Mouse (Mus musculus) forebrain, postnatal 0 days (tissue): ENCODE data around the gene Scn8a. TPM values are rescaled to one million over a fixed set of nuclear protein-coding genes. Genes with fewer than 3 reads are reported as not detected.

ENCODE experiments used
- ATAC-seq: fragments of 200-750 bp; cut with Nextera tagmentation; 2 replicates; pipeline ENCODE4 v1.8.0; 2017; ENCODE audit warnings: mild to moderate bottlenecking, moderate library complexity
- DNase-seq: peaks from one replicate; pipeline ENCODE4 v3.0.0-alpha.2; 2015
- H3K27ac ChIP-seq: fragments of 300-500 bp; sonication (generic); 2 replicates; pipeline ENCODE4 v1.5.1; 2014; ENCODE audit warnings: low read depth, mild to moderate bottlenecking, antibody characterized with exemption, low read length, moderate library complexity, mixed read lengths
- H3K27me3 ChIP-seq: fragments of 300-500 bp; sonication (generic); 2 replicates; pipeline ENCODE4 v1.6.1; 2014; ENCODE audit warnings: mild to moderate bottlenecking, low read length, mixed read lengths; ENCODE audit not compliant: insufficient read depth
- H3K36me3 ChIP-seq: fragments of 300-500 bp; sonication (generic); 2 replicates; pipeline ENCODE4 v1.6.1; 2014; ENCODE audit warnings: mild to moderate bottlenecking, moderate library complexity; ENCODE audit not compliant: insufficient read depth
- H3K4me1 ChIP-seq: fragments of 300-500 bp; sonication (generic); 2 replicates; pipeline ENCODE4 v1.6.1; 2014; ENCODE audit warnings: antibody characterized with exemption; ENCODE audit not compliant: insufficient read depth
- H3K4me2 ChIP-seq: fragments of 300-500 bp; sonication (generic); 2 replicates; pipeline ENCODE4 v1.6.1; 2014; ENCODE audit warnings: low read depth, mild to moderate bottlenecking, moderate library complexity
- H3K4me3 ChIP-seq: fragments of 300-500 bp; sonication (generic); 2 replicates; pipeline ENCODE4 v1.5.1; 2014; ENCODE audit warnings: low read depth, low read length, mixed read lengths
- H3K9ac ChIP-seq: fragments of 300-500 bp; sonication (generic); 2 replicates; pipeline ENCODE4 v1.6.1; 2014; ENCODE audit warnings: mild to moderate bottlenecking
- H3K9me3 ChIP-seq: fragments of 300-500 bp; sonication (generic); 2 replicates; pipeline ENCODE4 v1.6.1; 2016; ENCODE audit warnings: low read length
- CTCF ChIP-seq: sonication (generic); IDR thresholded peaks from 2 replicates; pipeline ENCODE4 v1.5.1; 2016; ENCODE audit warnings: antibody characterized with exemption, control low read depth, low read depth
- WGBS: fragments of 180-500 bp; shearing (Covaris S2); extraction: QIAGEN DNeasy Blood & Tissue Kit; methylation state at CpG from one replicate; pipeline ENCODE4 v1.1.7; 2014; 5-methylcytosine and 5-hydroxymethylcytosine counted together
- polyA plus RNA-seq: library from polyadenylated mRNA; unstranded; fragments of >200 nt; fragmentation: Nextera tagmentation; extraction: Ambion mirVana; gene quantifications from 2 replicates; pipeline ENCODE4 v1.2.1, GENCODE M21; 2015
- total RNA-seq: library from RNA; depleted of rRNA; stranded (reverse); fragments of >200 nt; gene quantifications from 2 replicates; pipeline ENCODE4 v1.2.3, GENCODE M21; 2014

Scn8a gene
- total and polyA plus RNA-seq, 2 experiments from 2014 or later = 15.5 to 26.9 TPM

DNA sequence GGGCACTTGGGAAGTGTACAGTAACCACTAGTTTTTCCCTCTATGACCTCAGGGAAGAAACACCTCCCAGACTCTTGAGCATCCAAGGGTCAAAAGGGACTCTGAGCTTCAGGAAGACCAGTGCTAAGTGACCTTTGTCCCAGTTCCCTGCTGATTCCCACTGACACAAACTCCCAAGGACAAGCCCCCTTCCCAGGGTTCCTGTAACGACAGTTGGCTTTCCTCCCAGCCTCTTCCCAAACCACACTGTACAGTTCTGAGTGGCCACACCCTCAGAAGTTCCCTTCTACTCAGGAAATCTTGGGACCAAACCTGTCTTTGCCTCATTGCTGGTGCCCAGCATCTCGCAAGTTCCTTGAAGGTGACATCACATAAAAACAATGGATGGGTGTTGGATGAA is 203.1 kb downstream of the Scn8a start:
- Histone ChIP-seq H3K9me3 (no peaks in the 10 kb centered on the region), H3K27me3 (peaks cover 16% of the 10 kb centered on the region), H3K27ac (no peak overlapping the region), H3K4me2 (no peak overlapping the region), H3K36me3 (no peaks in the 10 kb centered on the region), H3K4me3 (no peak overlapping the region), H3K4me1 (0 out of 2 replicates have a peak, but pooled peaks cover 3% of the 10 kb centered on the region), H3K9ac (no peak overlapping the region)
- WGBS = 69% methylated on average over 2 of the region's 2 CpGs
- no peak for DNase-seq
- no peak for TF ChIP-seq CTCF
- no peak for ATAC-seq

DNA sequence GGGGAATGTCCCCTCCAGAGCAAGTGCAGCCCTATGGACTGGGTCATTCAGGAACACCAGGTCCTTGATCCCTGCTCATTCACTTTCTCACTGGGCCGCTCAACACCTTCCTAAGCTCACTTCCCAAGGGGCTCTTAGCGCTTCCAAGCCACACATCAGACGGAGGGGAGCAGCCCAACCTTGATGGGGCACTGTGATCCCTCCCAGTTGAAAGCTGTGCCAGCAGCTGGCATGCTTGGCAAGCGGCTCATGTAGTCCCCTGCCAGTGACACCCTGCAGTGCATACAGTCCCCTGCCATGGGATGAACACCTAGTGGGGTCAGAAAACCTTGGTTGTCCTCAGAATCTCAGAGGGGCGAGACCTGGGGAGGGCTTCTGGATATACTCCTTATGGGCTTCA is 204.4 kb downstream of the Scn8a start:
- WGBS = 61% methylated on average over 5 of the region's 5 CpGs
- H3K4me1 ChIP-seq = 0 out of 2 replicates have a peak, but pooled peaks cover 3% of the 10 kb centered on the region
- peaks cover 21% of the 10 kb centered on the region for H3K27me3 ChIP-seq
- no peak for ATAC-seq
- H3K36me3 ChIP-seq = no peaks in the 10 kb centered on the region
- H3K27ac ChIP-seq = no peak overlapping the region
- no peak overlapping the region for H3K4me3 ChIP-seq
- TF ChIP-seq CTCF = no peak
- peak; percentile 18 for DNase-seq
- no peaks in the 10 kb centered on the region for H3K9me3 ChIP-seq
- H3K9ac ChIP-seq = no peak overlapping the region
- H3K4me2 ChIP-seq = no peak overlapping the region

DNA sequence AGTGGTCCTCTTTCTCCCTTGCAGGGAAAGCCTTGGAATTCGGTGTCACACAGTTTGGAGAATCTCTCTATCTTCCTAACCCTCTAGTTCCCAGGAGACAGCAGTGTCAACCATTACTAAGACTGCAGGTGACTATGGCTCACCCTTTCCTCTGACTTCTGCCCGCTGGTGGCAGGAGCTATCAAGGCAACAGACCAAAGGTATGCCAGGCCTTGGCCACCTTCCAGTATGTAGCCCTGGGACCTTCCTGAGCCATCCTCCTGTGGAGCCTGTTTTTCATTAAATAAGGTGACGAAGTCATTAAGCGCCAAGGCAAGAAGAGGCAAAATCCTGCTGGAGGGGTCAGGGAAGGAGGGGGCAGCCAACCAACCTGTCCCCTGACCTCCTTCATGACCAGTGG is 205.5 kb downstream of the Scn8a start:
- ATAC-seq = no peak
- H3K9me3 ChIP-seq = no peaks in the 10 kb centered on the region
- 79% methylated on average over 4 of the region's 4 CpGs for WGBS
- H3K27ac ChIP-seq = no peak overlapping the region
- H3K4me1 ChIP-seq = 0 out of 2 replicates have a peak, but pooled peaks cover 3% of the 10 kb centered on the region
- peaks cover 21% of the 10 kb centered on the region for H3K27me3 ChIP-seq
- no peak overlapping the region for H3K4me2 ChIP-seq
- DNase-seq = no peak
- no peaks in the 10 kb centered on the region for H3K36me3 ChIP-seq
- H3K4me3 ChIP-seq = no peak overlapping the region
- no peak for TF ChIP-seq CTCF
- H3K9ac ChIP-seq = no peak overlapping the region

DNA sequence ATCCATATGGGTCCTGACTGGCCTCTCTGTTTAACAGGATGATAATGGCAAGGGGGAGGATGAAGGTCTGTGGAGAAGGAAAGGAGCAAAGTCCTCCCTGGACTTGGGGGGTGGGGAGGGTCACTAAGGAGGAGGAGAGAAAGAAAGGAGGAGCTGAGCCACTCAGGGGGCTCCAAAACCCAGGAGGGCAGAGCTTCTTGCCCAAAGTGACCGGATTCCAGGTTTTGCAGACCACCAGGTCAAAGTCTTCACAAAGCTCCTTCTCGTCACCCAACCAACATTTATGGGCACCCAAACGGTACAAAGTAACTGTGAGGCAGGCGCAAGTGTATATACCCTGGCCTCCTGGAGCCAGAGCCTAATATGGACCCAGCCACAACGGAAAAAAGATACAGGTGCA is 206.0 kb downstream of the Scn8a start:
- H3K9me3 ChIP-seq = no peaks in the 10 kb centered on the region
- no peak for DNase-seq
- no peak overlapping the region for H3K4me3 ChIP-seq
- 50% methylated on average over 5 of the region's 5 CpGs for WGBS
- H3K27ac ChIP-seq = no peak overlapping the region
- no peak overlapping the region for H3K9ac ChIP-seq
- no peak for ATAC-seq
- H3K36me3 ChIP-seq = no peaks in the 10 kb centered on the region
- H3K27me3 ChIP-seq = peaks cover 21% of the 10 kb centered on the region
- 0 out of 2 replicates have a peak, but pooled peaks cover 3% of the 10 kb centered on the region for H3K4me1 ChIP-seq
- no peak for TF ChIP-seq CTCF
- peak overlapping the region; percentile 5; the same call in 1 of the 2 replicates for H3K4me2 ChIP-seq

DNA sequence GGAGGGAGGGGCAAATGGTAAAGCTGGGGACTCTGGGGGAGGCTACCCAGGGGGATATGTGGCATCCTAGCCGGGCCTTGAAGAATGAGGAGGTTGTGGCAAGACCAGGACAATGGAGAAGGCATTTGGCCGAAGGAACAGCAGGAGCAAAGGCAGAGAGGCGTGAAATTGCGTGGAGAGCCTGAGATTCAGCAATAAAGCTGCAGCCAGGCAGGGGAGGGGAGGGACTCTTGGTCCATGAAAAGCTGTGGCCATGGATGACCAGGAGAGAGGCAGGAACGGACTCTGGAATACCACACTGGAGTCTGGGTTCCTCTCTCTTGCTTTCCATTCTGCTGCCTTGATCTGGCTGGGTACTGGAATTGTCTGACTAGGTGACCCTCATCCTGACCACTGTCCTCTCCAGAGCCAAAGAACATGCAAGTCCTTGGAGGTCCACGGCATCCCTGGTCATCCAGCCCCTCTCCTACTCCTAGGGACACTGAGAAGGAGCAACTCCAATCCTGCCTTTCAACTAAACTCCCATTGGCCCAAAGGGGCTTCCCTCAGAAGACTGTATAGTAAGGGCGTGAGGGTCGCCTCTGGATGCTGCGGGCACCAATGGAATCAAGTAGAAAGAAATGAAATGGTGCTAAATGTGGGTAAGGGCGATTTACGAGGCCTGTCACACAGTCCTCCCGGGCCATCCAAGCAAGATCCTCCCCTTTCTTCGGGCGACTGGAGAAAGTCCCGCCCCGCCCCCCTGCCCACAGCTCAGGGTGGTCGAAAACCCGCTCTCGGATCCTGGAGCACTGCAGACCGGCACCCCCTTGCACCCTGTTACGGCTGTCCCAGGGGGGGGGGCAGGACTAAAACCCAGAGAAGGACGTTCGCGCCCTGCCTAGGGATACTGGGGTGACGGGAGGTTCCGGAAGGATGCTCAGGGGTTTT is 206.7 kb downstream of the Scn8a start:
- peak overlapping the region; percentile 87 for H3K4me2 ChIP-seq
- no peaks in the 10 kb centered on the region for H3K36me3 ChIP-seq
- H3K9me3 ChIP-seq = no peaks in the 10 kb centered on the region
- peak overlapping the region; percentile 49; the same call in 1 of the 2 replicates for H3K4me3 ChIP-seq
- H3K27me3 ChIP-seq = peaks cover 21% of the 10 kb centered on the region
- DNase-seq (peak; percentile 26), ATAC-seq (no peak)
- 0 out of 2 replicates have a peak overlapping the region, but pooled peaks have one; percentile 10 for H3K9ac ChIP-seq
- TF ChIP-seq CTCF = no peak
- 0 out of 2 replicates have a peak, but pooled peaks cover 3% of the 10 kb centered on the region for H3K4me1 ChIP-seq
- H3K27ac ChIP-seq = no peak overlapping the region
- 11% methylated on average over 26 of the region's 26 CpGs for WGBS

DNA sequence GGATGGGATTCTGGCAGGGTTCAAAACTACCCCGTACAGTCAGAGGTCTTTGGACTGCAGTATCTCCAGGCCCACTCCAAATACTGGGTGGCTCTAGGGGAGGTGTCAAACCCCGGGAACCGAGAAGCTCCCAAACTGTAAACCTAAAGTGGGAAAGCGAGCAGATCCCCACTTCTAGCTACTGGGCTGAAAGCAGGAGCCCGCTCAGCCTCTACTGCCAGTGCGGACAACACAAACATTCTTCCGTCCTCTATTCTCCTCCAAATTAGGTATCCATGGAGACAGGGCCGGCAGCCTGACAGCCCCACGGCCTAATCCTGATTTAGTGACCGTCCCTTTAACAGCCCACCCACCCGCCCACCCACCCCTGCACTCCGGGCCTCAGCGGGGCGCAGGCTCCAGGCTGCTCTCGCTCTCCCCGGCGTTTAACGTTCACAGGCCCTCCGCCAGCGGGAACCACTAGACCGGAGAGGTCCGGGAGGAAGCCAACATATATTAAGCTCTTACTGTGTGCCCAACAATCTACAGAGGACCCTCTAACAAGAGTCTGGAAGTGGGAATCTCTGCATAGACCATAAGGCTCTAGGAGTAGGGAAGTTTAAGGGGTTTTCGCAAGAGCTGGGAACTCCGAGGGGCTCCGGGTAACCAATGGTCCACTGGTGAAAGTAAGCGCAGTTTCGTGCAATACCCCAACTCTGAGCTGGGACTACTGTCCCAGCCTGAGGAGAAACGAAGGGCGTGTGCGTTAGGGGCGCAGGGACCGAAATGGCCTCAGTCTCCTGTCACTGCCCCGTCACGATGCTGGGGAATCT is 207.5 kb downstream of the Scn8a start:
- Histone ChIP-seq H3K27ac (no peak overlapping the region), H3K9me3 (no peaks in the 10 kb centered on the region), H3K27me3 (peaks cover 21% of the 10 kb centered on the region), H3K9ac (peak overlapping the region; percentile 43; the same call in 1 of the 2 replicates), H3K4me2 (peak overlapping the region; percentile 87), H3K36me3 (no peaks in the 10 kb centered on the region), H3K4me3 (peak overlapping the region; percentile 49), H3K4me1 (0 out of 2 replicates have a peak, but pooled peaks cover 3% of the 10 kb centered on the region)
- DNase-seq (peak; percentile 25), ATAC-seq (peak; percentile 43; the same call in 1 of the 2 replicates)
- no peak for TF ChIP-seq CTCF
- 2% methylated on average over 34 of the region's 34 CpGs for WGBS
